Mouse (Mus musculus): ENCODE measurements around the gene Cdc42bpa.
A peak's percentile ranks its signal among the peaks of the same experiment; 100 is the strongest.

Cdc42bpa gene

DNA sequence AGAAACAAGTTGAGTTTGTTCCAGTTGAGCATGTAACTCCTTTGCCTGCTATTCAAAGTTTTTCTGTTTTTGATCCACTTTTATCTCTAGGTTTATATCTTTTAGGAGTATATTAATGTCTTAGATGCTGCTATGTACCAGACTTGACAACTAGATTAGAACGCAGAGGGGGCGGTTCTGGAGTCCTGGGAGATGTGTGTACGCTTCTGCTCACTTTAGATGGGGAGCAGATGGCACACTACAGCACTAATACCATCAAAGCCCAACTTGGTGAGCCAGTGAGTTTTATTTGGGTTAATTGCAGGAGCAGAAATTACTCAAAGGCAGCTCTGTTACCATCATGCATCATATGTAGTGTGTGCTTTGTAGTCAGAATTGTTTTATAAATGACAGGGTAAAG lies 77.2 kb downstream of the Cdc42bpa start:
- no peak for DNase-seq

DNA sequence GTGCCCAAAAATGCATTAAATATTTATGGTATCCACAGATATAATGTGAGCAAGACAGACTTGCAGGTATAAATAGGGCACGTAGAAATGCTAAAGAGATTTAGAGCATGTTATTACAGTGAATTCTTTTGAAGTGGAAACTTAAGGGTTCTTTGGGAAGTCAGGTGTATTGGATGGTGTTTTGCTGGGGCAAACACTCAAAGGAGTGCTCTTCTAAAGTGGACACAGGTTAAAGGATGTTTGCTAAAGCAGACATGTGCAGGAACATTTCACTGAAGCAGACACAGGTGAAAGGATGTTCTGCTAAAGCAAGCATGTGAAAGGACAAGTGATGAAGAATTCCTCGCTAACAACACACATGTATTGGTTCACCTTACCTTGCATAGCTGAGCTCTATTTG lies 83.9 kb downstream of the Cdc42bpa start:
- DNase-seq: no peak

DNA sequence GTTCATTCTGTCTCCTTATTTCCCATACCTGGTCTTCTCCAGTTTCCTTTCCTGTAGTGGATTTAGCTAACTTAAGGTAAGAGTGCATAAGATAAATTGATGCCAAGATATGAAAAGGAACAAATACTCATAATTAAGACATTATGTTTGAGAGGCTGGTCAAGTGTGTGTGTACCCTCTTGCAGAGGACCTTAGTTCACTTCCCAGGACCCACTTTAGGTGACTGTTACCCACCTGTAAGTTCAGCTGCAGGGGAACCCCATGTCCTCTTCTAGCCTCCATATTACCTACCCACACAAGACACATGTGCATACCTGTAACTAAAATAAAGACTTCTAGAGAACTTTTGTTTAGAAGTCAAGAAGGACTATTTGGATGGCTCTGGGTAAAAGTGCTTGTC lies 84.9 kb downstream of the Cdc42bpa start:
- no peak for DNase-seq

DNA sequence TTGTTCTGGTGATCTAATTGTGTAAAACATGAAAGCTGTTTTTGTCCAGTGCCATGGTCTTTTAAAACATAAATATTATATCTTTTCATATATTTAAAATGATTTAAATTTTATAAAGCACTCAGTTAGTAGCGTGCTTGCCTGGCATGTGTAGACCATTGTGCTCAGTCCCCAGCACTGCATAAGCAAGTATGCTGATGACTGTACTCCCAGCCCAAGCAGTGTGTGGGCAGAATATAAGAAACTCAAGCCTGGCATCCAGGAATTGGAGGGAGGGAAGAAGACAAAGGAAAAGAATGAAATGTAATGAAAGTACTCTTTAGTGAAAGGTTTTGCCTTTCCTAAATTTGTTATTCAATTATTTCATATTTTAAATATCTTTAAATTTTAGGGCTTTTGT lies 128.9 kb downstream of the Cdc42bpa start:
- no peak for DNase-seq

DNA sequence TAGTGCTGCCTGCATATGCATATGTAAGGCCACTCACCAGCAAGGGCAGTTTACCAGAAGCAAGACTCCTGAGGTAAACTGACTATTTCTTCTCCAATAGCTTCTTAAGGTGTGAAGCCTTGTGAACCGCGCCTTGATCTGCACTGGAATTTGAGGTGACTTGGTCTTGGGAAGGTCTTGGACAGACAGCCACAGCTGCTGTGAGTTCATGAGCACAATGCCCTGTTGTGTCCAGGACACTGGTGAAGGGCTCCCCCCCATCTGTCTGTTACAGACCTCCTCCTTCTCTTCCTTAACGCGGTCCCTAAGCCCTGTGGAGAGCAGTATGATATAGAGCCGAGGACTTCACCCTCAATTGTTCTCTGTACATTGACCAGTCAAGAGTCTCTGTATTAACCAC lies 138.2 kb downstream of the Cdc42bpa start:
- no peak for DNase-seq

DNA sequence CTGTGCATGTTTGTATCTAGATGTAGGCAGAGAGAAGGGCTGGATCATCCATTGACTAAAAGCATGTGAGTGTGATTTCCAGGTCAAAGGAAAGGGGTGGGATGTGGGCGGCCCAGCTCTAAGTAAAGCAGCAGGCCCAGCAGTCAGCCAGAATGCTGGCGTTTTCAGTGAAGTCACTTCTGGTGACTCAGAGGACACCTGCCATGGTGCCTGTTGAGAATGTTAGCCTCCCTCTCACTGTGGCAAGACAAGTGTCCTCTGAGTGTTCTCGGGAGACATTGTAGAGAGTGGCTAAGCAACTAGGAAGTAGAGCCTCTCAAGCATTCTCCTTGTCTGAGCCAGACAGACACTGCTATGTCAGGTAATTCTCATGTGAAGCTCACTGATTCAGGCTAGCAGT lies 144.3 kb downstream of the Cdc42bpa start:
- no peak for DNase-seq

DNA sequence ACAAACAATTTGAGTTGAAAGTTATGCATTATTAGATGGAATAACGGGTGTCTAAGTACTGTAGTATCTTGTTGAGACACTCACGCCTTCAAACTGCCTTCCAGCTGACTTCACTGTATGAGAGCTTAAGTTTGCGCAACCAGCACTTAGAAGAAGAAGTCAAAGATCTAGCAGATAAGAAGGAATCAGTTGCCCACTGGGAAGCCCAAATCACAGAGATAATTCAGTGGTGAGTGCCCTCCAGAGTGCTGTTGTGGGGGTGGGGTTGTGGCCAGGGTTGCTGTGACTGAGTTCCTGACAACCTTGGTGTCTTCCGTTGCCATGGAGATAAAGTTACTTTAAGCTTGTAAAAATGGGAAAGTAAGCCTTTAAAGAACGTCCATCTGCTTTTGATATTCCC lies 148.8 kb downstream of the Cdc42bpa start:
- no peak for DNase-seq

DNA sequence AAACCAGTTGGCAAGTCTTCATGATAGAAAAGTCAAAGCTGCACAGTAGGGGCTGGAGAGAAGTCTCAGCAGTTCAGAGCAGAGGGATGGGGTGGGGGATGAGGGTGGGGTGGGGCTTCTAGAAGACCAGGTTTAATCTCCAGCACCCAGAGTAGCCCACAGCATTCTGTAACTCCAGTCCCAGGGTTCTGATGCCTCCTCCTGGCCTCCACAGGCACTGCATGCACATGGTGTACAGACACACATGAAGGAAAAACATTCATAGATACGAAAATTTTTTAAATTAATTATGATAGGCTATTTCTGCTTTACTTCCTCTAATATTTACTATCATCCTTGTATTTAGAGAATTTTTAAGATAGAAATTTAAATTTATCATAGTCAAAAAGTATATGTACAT lies 156.3 kb downstream of the Cdc42bpa start:
- DNase-seq: no peak

DNA sequence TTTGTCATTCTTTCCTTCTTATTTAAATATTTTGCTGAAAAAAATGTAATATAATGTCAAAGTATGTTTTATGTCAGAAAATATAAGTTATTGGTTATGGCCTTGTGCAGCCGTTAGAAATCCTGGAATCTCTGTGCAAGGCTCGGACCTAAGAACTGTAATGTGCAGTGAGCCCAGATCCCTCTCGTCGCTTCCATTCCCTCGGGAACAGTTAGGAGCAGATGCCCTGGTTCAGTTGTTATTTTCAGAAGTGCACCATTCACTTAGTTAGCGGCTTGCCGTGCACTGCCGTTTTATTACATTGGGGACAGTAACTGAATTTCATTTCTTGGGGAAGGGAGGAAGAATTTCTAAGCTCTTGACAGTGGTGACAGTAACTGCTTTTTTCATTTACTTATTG lies 158.0 kb downstream of the Cdc42bpa start:
- no peak for DNase-seq

DNA sequence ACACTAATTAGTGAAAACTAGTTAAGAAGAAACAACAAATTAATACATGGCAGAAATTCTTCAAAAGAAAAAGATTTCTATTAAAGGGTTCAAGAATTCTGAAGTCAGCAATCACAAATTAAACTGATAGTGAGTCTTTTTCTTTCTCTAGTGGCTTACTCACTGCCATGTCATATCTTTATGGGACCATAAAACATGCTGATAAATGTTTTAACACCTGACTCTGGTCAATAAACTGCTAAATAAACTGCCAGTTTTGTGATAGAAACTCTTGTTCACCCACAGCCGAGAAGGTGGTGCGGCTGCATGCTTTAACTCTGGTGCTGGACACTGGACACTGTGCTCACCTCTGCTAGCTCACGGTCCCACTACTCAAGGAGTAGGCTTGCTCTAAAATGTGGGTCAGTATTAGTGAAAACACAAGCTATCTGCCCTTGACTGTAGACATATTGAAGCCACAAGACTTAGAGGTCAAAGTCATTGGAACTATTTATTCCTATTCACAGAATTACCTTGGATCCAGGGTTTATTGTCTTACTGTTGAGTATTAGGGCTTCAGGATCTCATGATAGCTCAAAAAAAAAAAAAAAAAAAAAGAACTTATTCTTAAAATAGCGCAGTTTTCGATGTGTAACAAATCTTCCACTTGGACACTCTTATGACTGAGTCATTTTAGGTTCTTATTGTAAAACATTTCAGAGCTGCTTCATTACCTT lies 168.0 kb downstream of the Cdc42bpa start:
- DNase-seq: no peak

DNA sequence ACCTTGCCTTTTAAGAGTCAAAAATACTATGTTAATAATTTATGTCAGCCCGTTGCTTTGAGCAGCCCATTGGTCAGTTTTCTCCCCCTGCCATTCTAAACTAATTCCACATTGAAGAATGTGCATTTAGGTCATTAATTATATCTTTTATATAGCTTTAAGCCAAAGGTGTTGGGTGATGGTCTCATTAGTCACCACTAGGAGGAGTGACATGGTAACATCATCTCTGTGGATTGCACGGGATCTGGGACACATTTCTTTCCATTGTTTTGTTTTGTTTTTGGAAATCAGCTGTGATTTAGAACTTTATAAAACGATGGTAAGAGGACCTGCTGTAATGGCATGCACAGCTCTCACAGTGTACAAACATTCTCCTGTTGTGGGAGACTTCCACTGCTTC lies 171.1 kb downstream of the Cdc42bpa start:
- DNase-seq: no peak

DNA sequence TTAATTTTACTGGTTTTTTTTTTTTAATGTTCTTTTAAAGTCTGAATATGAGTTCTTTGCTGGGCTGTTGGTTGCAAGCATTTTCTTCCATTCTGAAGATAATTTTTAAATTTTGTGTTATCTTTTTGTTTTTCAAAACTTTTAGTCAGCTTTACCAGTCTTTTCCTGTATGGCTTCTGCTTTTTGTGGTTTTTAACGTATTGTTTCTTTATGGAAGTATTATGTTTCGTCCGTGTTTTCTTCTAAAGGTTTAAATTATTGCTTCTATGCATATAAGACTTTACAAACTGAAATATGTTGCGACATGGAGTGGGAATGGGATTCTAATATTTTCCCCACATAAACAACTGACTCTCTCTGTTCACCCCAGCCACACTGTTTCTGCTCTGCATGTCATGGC lies 171.9 kb downstream of the Cdc42bpa start:
- no peak for DNase-seq

DNA sequence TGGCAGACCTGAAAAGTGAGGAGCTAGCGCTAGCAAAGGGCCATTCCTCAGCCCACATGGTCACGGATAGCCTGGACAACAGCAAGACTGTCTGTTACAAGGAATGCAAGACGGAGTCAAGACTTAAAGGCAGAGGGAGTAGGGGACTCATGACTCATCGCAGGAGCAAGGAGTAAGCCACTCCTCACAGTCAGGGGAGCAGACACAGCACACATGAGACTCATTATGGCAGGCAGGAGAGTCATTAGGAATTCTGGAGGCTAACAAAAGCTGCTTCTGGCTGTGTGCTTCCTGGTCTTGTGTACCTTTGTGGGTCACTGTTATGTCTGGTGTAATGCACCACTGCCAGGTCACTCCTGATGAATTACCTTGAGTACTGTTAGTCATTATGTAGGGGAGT lies 178.9 kb downstream of the Cdc42bpa start:
- DNase-seq: no peak

DNA sequence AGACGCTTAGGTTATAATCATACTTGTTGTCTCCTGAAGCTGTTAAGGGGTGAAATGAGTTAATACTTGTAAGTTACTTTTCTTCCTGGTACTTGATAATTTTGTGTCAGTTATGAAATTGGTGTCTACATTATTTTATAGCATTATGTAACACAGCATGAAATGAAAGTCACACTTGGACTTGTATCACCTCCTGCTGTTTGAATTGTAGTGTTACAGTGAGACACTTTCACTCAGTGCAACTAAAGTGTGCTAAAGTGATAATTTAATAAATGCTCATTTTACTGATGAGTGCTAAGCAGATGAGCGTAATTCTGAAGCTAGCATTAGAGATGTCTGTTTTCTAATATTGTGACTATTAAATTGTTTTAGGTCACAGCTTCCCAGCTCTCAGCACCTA lies 180.7 kb downstream of the Cdc42bpa start:
- no peak for DNase-seq

DNA sequence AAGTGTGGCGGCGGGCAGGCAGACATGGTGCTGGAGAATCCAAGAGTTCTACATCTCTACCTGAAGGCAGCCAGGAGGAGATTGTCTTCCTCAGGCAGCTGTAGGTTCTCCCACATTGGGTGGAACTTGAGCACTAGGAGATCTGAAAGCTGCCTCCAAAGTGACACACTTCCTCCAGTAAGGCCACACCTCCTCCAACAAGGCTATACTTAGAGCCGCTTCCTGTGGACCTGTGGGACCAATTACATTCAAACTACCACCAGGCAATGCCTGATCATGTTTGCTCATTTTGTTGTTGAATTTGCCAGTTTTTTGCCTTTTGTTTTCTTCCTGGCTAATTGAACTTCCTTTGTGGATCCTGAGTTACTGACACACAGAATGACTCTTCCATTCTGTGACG lies 187.8 kb downstream of the Cdc42bpa start:
- no peak for DNase-seq

DNA sequence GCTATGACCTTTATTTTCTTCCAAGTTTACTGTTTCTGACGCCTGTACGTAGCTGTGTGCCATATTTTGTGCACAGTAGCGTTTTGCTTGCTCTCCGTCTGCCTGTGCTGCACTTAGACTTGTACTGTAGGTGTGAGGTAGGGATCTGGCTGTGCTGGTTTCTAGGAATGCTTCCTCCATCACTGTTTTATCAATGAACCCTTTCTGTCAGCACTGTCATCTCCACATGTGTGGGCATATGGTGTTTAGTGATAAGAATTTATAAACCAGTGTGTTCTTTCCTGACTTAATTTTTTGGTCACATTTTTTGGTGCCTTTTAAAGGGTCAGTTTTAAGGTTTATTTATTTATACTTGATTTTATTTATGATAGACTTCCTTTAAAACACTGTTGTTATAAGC lies 188.3 kb downstream of the Cdc42bpa start:
- no peak for DNase-seq

DNA sequence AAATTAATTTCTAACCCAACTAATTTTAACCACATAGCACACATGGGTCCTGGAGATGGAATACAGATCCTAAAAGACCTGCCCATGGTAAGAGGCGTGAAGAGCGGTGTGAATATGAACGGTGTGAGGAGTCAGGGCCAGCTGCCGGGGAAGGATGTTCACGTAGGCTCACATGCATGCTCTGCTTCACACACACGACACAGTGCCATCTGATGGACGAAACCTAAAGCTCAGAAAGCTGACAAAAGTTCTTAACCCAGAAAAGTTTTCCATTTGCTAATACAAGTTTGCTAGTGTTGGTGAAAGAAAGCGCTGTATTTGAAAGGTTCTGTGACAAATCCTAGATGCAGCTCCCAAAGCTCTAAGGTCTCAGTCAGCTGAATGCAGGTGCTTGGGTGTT lies 190.9 kb downstream of the Cdc42bpa start:
- no peak for DNase-seq

DNA sequence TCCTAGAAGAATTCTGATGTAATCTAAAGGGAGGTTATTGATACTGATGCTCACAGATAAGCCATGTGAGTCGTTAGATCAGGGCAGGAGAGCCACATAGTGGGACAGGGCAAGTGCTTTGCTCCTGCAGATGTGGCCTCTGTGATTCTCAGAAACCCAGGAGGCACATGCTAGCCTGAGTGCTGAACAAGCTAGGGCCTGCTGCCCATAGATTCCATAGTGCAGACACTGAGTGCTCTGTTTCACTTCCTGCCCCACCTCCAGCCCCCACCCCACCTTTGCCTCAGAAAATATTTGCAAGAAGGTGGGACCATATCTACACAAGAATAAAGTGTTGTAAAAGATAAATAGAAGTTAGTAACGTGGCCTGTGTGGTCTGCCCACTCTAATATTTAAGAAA lies 198.4 kb downstream of the Cdc42bpa start:
- no peak for DNase-seq

DNA sequence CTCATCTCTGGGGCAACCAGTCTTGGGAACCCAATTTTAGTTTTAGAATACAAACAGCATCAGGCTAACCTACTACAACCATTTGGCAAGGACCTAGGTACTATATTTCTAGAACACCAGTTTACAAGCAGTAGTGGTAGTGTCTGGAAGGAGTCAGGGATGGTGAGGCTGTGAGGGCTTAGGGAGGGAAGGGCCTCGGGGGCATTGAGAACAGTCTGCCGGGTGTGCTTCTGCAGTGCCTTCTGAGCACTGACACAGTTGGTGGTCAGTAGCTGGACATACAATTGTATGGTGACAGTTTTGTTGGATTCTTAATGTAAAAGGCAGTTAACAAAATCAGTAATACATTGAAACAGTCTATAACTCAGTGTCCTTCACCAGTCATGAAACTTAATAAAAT lies 200.3 kb downstream of the Cdc42bpa start:
- no peak for DNase-seq

DNA sequence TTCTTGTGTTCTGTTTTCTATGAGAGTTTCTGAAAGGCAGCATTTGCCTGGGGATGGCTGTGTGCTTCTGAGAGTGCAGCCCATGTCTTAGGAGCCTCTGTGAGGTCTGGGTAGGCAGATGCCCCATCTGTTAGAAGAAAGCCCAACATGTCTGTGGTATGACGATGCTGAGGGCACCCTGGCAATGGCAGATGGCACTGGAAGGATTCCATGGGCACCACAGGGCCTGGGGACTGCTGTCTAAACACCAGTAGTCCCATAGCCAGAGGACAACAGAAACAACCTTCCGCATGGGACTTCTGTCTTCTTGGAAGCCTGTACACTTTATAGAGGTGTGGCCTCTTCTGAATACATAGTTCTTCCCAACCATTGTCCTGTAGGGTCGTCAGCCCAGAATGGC lies 200.9 kb downstream of the Cdc42bpa start:
- no peak for DNase-seq

DNA sequence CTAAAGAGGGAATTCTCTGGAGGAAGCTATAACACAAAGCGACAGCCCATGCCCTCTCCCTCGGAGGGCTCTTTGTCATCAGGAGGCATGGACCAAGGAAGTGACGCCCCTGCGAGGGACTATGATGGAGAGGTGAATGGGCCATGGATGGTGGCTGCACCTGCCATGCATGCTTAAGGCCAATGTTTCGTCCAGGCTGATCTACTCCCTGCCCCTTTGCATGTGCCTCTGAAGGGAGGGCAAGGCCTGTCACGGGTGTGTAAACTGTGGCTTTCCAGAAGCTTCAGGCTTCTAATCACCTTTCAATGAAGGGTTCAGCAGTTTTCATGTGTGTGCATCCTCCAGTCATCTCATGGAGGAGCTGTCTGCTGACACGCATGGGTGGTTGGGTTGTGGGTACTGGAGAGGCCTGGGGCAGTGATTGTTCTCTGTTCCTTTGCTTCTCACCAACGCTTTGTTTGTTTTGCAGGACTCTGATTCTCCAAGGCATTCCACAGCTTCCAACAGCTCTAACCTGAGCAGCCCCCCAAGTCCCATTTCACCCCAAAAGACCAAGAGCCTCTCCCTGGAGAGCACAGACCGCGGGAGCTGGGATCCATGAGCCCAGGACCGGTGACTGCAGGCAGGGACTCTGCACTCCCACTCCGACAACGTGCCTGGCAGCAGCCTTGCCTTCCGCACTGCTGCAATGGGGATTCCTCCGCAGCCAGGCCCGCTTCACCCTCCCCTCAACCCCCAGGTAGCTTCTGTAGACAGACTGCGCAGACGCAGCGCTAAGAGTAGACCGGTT lies 201.5 kb downstream of the Cdc42bpa start:
- DNase-seq: no peak

DNA sequence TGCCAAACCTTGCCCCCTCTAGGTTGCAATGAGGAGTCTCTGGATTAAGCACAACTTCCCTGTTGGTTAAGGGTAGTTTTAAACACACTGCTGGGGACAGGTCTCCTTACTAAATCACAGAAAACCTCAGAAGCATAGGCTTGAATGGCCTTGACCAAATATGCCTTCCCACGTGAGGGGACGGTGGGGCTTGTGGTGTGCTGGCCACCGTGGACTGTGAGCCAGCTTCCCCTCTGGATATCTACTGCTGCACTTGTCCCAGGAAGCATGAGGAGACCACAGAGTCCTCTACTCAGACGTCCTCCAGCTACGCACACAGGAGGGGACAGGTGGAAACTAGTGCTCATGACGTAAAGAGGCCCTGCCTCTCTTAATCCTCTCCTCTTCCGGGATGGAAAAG lies 202.7 kb downstream of the Cdc42bpa start:
- DNase-seq: no peak

DNA sequence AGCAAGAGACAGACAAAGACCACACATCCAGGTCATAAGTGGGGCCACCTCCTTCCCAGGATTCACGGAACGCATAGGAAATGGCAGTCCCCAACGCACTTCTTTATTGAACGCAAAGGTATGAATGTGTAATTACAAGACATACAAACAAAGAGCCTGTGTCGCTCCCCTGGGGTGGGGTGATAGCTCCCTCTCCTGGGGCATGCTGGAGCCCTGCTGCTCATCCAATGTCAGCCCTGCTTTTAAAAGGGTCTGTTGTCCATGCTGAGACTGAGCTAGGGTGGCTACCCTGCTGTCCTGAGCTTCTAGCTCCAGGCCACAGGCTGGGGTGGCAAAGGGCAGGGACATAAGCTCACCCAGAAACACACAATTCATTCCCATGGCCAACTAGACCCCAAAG lies 206.3 kb downstream of the Cdc42bpa start:
- DNase-seq: no peak

DNA sequence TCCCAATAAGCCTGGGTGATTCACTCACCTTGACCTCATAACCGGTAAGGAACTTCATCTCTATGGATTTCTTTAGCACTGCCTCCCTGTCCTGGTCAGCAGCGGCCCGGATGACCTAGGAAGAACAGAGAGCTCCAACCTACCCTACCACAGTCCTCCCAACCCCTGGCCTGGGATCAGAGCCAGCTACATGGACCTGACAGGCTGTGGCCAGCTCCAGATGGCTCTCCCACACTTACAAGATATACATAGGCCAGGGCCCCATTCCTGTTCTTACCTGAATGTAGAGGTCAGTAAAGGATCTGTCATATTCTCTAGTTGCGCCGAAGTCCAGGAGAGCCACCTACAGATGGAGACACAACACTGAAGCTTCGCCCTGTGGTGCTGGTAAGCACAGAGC lies 208.0 kb downstream of the Cdc42bpa start:
- DNase-seq: peak; percentile 42

DNA sequence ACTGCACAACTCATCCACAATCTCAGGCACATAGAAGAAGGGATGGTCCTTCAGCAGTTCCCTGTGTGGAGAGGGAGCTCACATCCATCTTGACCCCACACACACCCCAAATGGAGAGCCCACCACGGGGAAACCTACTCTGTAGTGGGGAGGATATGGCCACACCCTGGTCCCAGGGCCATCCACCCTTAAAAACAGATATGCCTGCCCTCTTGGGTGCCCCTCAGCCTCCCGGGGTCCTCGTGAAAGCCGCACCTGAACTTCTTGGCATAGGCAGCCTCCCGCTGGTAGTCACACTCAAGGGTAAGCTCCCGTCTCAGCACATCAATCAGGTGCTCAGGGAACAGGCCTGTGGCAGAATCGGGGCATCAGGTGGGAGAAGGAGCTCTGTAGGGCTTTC lies 208.9 kb downstream of the Cdc42bpa start:
- DNase-seq: no peak

All from cerebellum, adult 11 months (tissue).